Mouse (Mus musculus) spleen, adult 2 months (tissue): ENCODE data around the gene Zfp879. TPM values are rescaled to one million over a fixed set of nuclear protein-coding genes. Genes with fewer than 3 reads are reported as not detected.

Source experiments
- DNase-seq, 2 experiments: peaks; one replicate each; pipeline versions ENCODE4 v3.0.0 to v3.0.0-alpha.2; 2012 to 2021; ENCODE audit warnings: low spot score in 2 of 2, low read depth in 1 of 2
- H3K27ac ChIP-seq: fragments of 200-500 bp; 2 replicates; pipeline ENCODE4 v1.5.1; 2012; ENCODE audit warnings: low read length, inconsistent platforms; ENCODE audit not compliant: insufficient read depth
- H3K27me3 ChIP-seq: fragments of 200-500 bp; 2 replicates; pipeline ENCODE4 v1.6.1; 2012; ENCODE audit warnings: mild to moderate bottlenecking, moderate library complexity, low read length, inconsistent platforms; ENCODE audit not compliant: control insufficient read depth, insufficient read depth
- H3K36me3 ChIP-seq: fragments of 200-500 bp; 2 replicates; pipeline ENCODE4 v1.6.1; 2012; ENCODE audit warnings: mild to moderate bottlenecking, low read length, inconsistent platforms; ENCODE audit not compliant: control insufficient read depth, insufficient read depth
- H3K4me1 ChIP-seq: fragments of 200-500 bp; 2 replicates; pipeline ENCODE4 v1.6.1; 2011; ENCODE audit warnings: inconsistent platforms; ENCODE audit not compliant: control insufficient read depth, insufficient read depth, insufficient read length
- H3K4me3 ChIP-seq: fragments of 200-500 bp; 2 replicates; pipeline ENCODE4 v1.5.1; 2011; ENCODE audit warnings: mild to moderate bottlenecking, inconsistent platforms; ENCODE audit not compliant: insufficient read depth, insufficient read length; ENCODE audit errors: extremely low read depth
- CTCF ChIP-seq: fragments of 200-500 bp; IDR thresholded peaks from 2 replicates; pipeline ENCODE4 v1.5.1; 2011; ENCODE audit warnings: mild to moderate bottlenecking, inconsistent platforms; ENCODE audit not compliant: insufficient read depth, insufficient read length, insufficient replicate concordance; ENCODE audit errors: extremely low read depth
- POLR2A ChIP-seq: fragments of 200-500 bp; IDR thresholded peaks from 2 replicates; pipeline ENCODE4 v1.6.1; 2011; ENCODE audit warnings: low read depth, low read length, inconsistent platforms
- WGBS: fragments of 180-500 bp; shearing (Covaris S2); methylation state at CpG from one replicate; pipeline ENCODE4 v1.1.7; 2018; 5-methylcytosine and 5-hydroxymethylcytosine counted together
- polyA plus RNA-seq: library from polyadenylated mRNA; depleted of rRNA; stranded (reverse); fragments of >200 nt; gene quantifications from 2 replicates; pipeline ENCODE4 v1.2.3, GENCODE M21; 2012; rRNA removed

Gene Zfp879
- polyA plus RNA-seq, 1 experiment: 0.08 TPM

DNA sequence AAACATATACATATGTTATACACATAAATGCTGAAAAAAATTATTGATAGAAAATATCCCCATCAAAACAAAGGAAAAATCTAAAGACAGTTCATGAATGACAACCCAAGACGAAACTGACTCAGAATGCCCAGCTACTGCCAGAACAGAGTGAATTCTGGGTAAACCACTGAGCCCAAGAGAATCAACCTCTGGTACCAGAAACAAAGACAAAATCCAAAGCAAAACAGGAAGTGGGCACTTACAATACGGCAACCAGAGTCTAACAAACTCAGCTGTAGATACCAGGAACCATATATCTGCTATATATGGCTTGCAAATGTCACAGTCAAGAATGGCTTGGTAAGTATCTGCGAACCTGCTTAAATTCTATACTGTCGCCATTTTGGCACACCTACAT is 5.6 kb downstream of the Zfp879 start:
- no peaks in the 10 kb centered on the region for H3K27me3 ChIP-seq
- H3K27ac ChIP-seq: no peak overlapping the region; the same call in 1 of the 2 replicates
- peak; percentile 33 to 68 for DNase-seq
- no peaks in the 10 kb centered on the region; the same call in 1 of the 2 replicates for H3K4me1 ChIP-seq
- no peaks in the 10 kb centered on the region for H3K36me3 ChIP-seq
- no peak overlapping the region for H3K4me3 ChIP-seq
- TF ChIP-seq POLR2A (no peak), CTCF (no peak)
- 34% methylated on average over 4 of the region's 4 CpGs for WGBS

DNA sequence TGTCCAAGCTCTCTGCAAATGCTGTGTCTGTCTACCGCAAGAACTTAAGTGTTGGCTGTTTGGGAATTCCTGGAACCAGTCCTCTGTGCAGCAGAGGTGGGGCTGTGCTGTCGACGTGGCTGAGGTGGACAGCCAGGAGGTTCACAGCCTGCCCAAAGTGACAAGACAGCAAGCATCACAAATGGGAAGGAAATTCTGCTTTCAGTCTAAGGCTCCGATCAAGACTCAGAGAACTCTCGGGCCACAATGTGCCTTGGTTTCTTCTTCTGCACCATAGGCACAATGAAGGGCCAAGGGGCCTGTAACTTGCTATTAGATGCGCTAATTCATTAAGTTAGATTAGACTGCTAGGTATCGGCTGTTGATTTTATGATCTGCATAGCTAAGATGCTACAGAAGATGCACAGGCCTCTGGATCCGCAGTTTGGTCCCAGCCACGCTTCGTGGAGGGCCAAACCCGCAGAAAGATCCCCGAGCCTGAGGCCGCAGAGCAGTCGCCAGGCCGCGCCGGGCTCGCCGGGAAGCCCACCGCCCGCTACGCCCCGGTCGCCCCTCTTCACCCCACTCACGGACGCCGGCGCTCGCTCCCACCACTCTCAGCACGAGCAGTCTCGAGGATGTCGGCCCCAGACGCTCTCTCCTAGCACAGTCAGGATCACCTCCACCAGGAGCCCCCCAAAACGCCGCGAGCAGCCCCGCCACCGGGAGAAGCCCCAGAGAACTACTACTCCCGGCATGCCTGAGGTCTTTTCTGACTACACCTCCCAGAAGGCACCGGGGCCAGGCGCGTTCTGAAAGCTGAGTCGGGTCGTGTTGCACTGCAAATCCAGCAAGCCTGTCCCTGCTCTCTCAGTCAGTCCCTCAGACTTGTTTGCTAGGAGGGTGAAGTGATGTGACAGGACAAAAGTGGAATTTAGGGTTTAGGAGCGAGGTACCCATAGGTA is 14.1 kb downstream of the Zfp879 start, which contains the start of gene Zfp354c:
Zfp354c (minus strand) TSS at position 715 of the 944 bp plus-strand sequence.
- Histone ChIP-seq H3K27me3 (no peaks in the 10 kb centered on the region), H3K4me3 (peak within 1 kb of the TSS; percentile 91), H3K27ac (no peak within 1 kb of the TSS), H3K36me3 (no peaks in the 10 kb centered on the region; the same call in 1 of the 2 replicates), H3K4me1 (peaks cover 5% of the 10 kb centered on the region; the same call in 1 of the 2 replicates)
- WGBS: 2% methylated on average over 45 of the region's 45 CpGs
- peak; percentile 26 to 83 for DNase-seq
- no peak for TF ChIP-seq CTCF
- peak; percentile 43 for TF ChIP-seq POLR2A

DNA sequence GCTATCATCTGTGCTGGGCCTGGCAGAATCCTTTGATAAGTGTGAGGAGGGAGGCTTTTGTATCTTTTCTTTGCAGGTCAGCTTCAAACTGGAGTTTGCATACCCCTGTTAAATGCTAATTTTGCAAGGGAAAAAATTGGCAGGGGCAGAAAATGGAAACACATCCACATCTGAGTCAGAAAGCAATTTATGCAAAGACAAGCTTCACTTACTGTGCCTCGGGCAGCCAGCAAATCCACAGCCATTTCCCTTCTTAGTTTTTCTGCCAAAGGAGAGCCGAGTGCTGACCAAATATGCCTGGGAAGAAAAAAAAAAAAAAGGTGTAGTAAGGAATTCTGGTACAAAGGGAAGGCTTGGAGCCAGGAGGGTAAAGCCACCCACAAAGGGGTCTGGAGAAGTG is 15.1 kb downstream of the Zfp879 start:
- Histone ChIP-seq H3K36me3 (no peaks in the 10 kb centered on the region; the same call in 1 of the 2 replicates), H3K27ac (no peak overlapping the region), H3K4me1 (peaks cover 5% of the 10 kb centered on the region; the same call in 1 of the 2 replicates), H3K27me3 (no peaks in the 10 kb centered on the region), H3K4me3 (no peak overlapping the region)
- TF ChIP-seq POLR2A: no peak
- TF ChIP-seq CTCF: no peak
- DNase-seq: no peak
- WGBS: 76% methylated on average over 2 of the region's 2 CpGs

DNA sequence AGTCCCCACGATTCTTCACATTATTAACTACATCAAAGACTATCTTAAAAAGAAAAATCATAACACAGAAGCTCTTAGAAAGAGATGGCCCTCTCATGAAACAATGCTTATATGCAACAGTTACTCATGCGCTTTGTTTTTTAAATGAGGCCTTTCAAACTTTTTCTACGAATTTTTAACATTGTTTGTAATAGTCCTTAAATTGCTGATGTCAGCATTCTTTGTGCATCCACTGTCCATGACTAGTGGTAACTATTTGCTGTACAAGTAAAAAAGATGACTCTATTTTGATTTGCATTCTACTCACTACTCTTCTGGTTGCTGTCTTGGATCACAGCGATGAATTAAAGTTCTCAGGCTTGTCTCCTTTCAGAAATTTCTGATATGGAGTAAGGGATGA is 27.1 kb downstream of the Zfp879 start:
- Histone ChIP-seq H3K27me3 (no peaks in the 10 kb centered on the region), H3K36me3 (peaks cover 8% of the 10 kb centered on the region; the same call in 1 of the 2 replicates), H3K27ac (no peak overlapping the region), H3K4me1 (no peaks in the 10 kb centered on the region), H3K4me3 (no peak overlapping the region)
- TF ChIP-seq CTCF (no peak), POLR2A (no peak)
- no peak for DNase-seq
- 93% methylated on average over 4 of the region's 4 CpGs for WGBS

DNA sequence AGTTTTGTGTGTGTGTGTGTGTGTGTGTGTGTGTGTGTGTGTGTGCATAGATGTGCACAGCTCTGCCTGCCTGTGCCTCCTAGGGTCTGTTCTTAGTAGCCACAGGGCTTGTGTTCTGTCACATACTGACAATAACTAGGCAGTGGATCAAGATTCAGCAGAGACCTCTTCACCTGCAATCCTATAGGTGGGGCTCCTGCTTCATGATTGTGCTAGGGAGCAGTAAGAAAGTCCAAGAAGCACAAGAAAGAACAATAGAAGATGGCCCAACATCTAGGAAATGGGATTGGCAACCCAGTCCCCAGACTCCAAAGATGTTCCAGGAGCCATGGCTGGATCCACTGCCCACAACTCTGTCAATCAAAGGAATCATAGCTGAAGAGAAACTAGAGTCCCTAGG is 42.5 kb downstream of the Zfp879 start:
- H3K27ac ChIP-seq: no peak overlapping the region
- H3K4me3 ChIP-seq: no peak overlapping the region
- H3K4me1 ChIP-seq: no peaks in the 10 kb centered on the region
- no peak for DNase-seq
- H3K27me3 ChIP-seq: no peaks in the 10 kb centered on the region
- TF ChIP-seq CTCF: no peak
- no peak for TF ChIP-seq POLR2A
- H3K36me3 ChIP-seq: no peaks in the 10 kb centered on the region

DNA sequence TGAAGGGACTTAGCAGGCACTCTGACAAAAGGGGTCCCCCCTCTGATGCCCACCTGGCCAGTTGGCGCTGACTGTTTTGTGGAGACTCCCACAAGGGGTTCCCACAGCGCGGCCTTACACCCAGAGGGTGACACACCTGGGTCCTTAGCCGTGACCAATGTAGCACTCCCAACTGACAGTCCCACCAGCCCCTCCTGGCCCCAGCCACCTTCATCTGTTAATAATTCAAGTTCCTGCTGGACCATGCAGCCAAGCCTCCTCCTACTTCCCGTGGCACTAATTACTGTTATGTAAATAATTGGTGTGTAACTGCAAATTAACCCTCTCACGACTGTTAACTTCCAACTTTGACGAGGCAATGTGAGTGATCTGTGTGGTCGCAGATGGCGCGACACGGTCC is 43.7 kb downstream of the Zfp879 start:
- Histone ChIP-seq H3K27me3 (no peaks in the 10 kb centered on the region), H3K4me1 (no peaks in the 10 kb centered on the region), H3K36me3 (no peaks in the 10 kb centered on the region), H3K4me3 (no peak overlapping the region), H3K27ac (no peak overlapping the region)
- no peak for DNase-seq
- 73% methylated on average over 11 of the region's 11 CpGs for WGBS
- TF ChIP-seq POLR2A (no peak), CTCF (no peak)

Other genes starting within 250 kb of the Zfp879 start
- gene Adamts2, start 239.5 kb downstream of the Zfp879 start, polyA plus RNA-seq: 3.1 and 4.1 TPM in 2 replicates
- gene Zfp354c, start 13.8 kb downstream of the Zfp879 start, polyA plus RNA-seq: 0.76 and 1.2 TPM in 2 replicates
- 1.9 and 2.2 TPM in 2 replicates for gene Grm6, start 9.1 kb upstream of the Zfp879 start, polyA plus RNA-seq
- gene Zfp454, start 46.1 kb upstream of the Zfp879 start, polyA plus RNA-seq: 0.06 TPM in 1 of 2 replicates, not detected in the other
- 0.28 and 0.29 TPM in 2 replicates for gene Zfp2, start 74.6 kb upstream of the Zfp879 start, polyA plus RNA-seq
- not detected in 2 replicates for gene Zfp354b, start 90.1 kb upstream of the Zfp879 start, polyA plus RNA-seq
- gene 4933414I15Rik, start 102.2 kb upstream of the Zfp879 start, polyA plus RNA-seq: not detected in 2 replicates
- not detected in 2 replicates for gene Prop1, start 112.2 kb upstream of the Zfp879 start, polyA plus RNA-seq
- gene Olfr1378, start 125.0 kb upstream of the Zfp879 start, polyA plus RNA-seq: not detected in 2 replicates
- not detected in 2 replicates for gene Olfr1377, start 140.4 kb upstream of the Zfp879 start, polyA plus RNA-seq
- not detected in 2 replicates for gene Olfr51, start 162.0 kb upstream of the Zfp879 start, polyA plus RNA-seq
- gene Olfr54, start 172.7 kb upstream of the Zfp879 start, polyA plus RNA-seq: not detected in 2 replicates
- not detected in 2 replicates for gene Olfr1375, start 206.6 kb upstream of the Zfp879 start, polyA plus RNA-seq
- gene Zfp354a, start 217.7 kb upstream of the Zfp879 start, polyA plus RNA-seq: 0.34 and 0.36 TPM in 2 replicates